Mouse (Mus musculus): ENCODE measurements around the gene Zfp958. TPM values are rescaled to one million over a fixed set of nuclear protein-coding genes. Genes with fewer than 3 reads are reported as not detected.
"Not testable (repeated sequence)": the region's sequence is repeated elsewhere in the genome, so short reads cannot be mapped to it uniquely, and the experiment has no call there.

Gene Zfp958
- polyA plus RNA-seq, 1 experiment from 2014 or later = 16.4 TPM

GRCm38 (mm10) chr8:4608896-4609295, 4.1 kb upstream of the Zfp958 start:
- no peaks in the 10 kb centered on the region for H3K27me3 ChIP-seq (ENCODE audit: insufficient read depth, low read length)
- H3K9ac ChIP-seq (ENCODE audit: low read depth, low read length) = no peak overlapping the region
- no peaks in the 10 kb centered on the region for H3K9me3 ChIP-seq (replicated peaks; ENCODE audit: low read length)
- DNase-seq (ENCODE audit: low spot score) = peak; percentile 48
- no peak for ATAC-seq (replicated peaks; ENCODE audit: low FRiP score, low read depth)
- WGBS = 74% methylated on average over 7 of the region's 7 CpGs
- H3K27ac ChIP-seq = no peak overlapping the region
- TF ChIP-seq CTCF (IDR thresholded peaks at IDR 0.05; ENCODE audit: low read depth) = no peak
- 0 out of 2 replicates have a peak, but pooled peaks cover 3% of the 10 kb centered on the region for H3K4me1 ChIP-seq (replicated peaks; ENCODE audit: insufficient read depth, low read length)
- no peaks in the 10 kb centered on the region for H3K36me3 ChIP-seq (ENCODE audit: insufficient read depth, low read length)
- no peak overlapping the region for H3K4me3 ChIP-seq (replicated peaks; ENCODE audit: low read depth, low read length)
- no peak overlapping the region for H3K4me2 ChIP-seq (ENCODE audit: low read length)

DNA sequence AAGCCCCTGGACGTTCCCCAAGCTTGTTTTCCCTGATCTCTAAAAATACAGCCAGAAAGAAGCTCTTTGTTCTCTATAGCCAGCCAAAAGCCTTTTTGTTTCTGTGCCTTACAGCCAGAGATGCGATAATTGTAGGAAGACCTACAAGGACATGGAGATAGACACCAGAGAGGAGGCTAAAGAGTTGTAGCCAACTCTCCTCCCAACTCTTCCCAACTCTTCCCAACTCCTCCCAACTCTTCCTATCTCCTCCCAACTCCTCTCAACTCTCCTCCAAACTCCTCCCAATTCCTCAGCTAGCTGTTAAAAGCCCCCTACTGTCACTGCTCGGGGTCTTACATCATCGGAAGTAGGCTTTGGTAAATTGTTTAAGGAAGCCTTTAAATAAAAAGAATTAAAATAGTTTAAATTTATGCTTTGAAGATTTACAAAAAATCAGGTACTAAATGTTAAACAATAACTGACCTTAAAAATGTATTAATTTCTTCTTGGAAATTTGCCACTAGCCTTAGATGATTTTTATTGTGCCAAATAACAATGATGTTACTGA, 1.3 kb upstream of the Zfp958 start:
- not testable (repeated sequence) for H3K9ac ChIP-seq (ENCODE audit: low read depth, low read length); H3K4me3 ChIP-seq (replicated peaks; ENCODE audit: low read depth, low read length); H3K36me3 ChIP-seq (ENCODE audit: insufficient read depth, low read length); H3K27me3 ChIP-seq (ENCODE audit: insufficient read depth, low read length); ATAC-seq (replicated peaks; ENCODE audit: low FRiP score, low read depth); H3K4me2 ChIP-seq (ENCODE audit: low read length); H3K4me1 ChIP-seq (replicated peaks; ENCODE audit: insufficient read depth, low read length); H3K9me3 ChIP-seq (replicated peaks; ENCODE audit: low read length); H3K27ac ChIP-seq
- WGBS = 69% methylated on average over 4 of the region's 4 CpGs
- peak; percentile 19 for DNase-seq (ENCODE audit: low spot score)

DNA sequence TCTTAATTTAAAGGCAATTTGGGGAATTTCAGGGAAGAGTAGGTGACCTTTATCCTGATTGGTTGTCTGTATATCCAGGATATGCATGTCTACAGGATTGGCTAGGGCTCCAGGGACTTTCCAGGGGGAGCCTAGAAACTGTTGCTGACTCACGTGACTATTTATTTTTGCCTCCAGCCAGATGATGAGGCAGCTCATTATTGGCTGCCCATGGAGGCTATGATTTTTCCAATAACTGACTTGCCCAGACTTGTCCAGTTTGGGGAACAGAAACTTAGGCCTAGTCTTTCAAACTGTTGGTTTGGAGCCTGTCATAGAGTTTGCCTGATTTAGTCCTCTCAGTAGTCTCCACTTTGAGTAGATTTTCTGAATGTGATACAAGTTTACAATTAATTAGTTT, 14.4 kb downstream of the Zfp958 start:
- no peak for ATAC-seq (replicated peaks; ENCODE audit: low FRiP score, low read depth)
- no peak overlapping the region for H3K4me3 ChIP-seq (replicated peaks; ENCODE audit: low read depth, low read length)
- 100% methylated on average over 1 of the region's 1 CpGs for WGBS
- H3K9me3 ChIP-seq (replicated peaks; ENCODE audit: low read length) = peaks cover 30% of the 10 kb centered on the region
- no peaks in the 10 kb centered on the region for H3K4me1 ChIP-seq (replicated peaks; ENCODE audit: insufficient read depth, low read length)
- no peak overlapping the region for H3K9ac ChIP-seq (ENCODE audit: low read depth, low read length)
- no peak overlapping the region for H3K27ac ChIP-seq
- H3K27me3 ChIP-seq (ENCODE audit: insufficient read depth, low read length) = no peaks in the 10 kb centered on the region
- TF ChIP-seq CTCF (IDR thresholded peaks at IDR 0.05; ENCODE audit: low read depth) = no peak
- DNase-seq (ENCODE audit: low spot score) = no peak
- H3K36me3 ChIP-seq (ENCODE audit: insufficient read depth, low read length) = peaks cover 37% of the 10 kb centered on the region
- H3K4me2 ChIP-seq (ENCODE audit: low read length) = no peak overlapping the region

DNA sequence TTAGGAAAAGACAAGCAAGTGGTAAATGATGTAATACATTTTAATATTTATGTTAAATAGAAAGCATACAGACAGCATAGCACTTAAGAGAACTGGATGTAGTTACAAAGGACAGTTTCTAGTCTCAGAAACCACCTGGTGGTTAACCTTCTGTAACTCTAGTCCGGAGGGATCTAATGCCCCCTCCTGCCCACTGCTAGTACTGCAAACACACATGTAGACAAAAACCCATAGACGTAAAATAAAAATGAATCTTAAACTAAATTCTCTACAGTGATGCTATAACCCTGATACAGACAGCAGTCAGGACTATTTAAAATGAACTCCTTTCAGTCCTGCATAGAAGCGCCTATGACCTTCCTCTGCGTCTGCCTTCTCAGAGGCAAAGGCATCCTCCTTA, 24.1 kb downstream of the Zfp958 start:
- DNase-seq (ENCODE audit: low spot score) (no peak), ATAC-seq (replicated peaks; ENCODE audit: low FRiP score, low read depth) (no peak)
- Histone ChIP-seq H3K9me3 (replicated peaks; ENCODE audit: low read length) (no peaks in the 10 kb centered on the region; the same call in 1 of the 2 replicates), H3K4me3 (replicated peaks; ENCODE audit: low read depth, low read length) (no peak overlapping the region), H3K36me3 (ENCODE audit: insufficient read depth, low read length) (no peaks in the 10 kb centered on the region), H3K4me2 (ENCODE audit: low read length) (no peak overlapping the region), H3K27me3 (ENCODE audit: insufficient read depth, low read length) (no peaks in the 10 kb centered on the region), H3K4me1 (replicated peaks; ENCODE audit: insufficient read depth, low read length) (no peaks in the 10 kb centered on the region), H3K27ac (no peak overlapping the region), H3K9ac (ENCODE audit: low read depth, low read length) (no peak overlapping the region)
- TF ChIP-seq CTCF (IDR thresholded peaks at IDR 0.05; ENCODE audit: low read depth) = 0 out of 2 replicates have a peak, but pooled peaks have one; percentile 2
- 88% methylated on average over 4 of the region's 4 CpGs for WGBS

GRCm38 (mm10) chr8:4642974-4643373, 30.0 kb downstream of the Zfp958 start:
- DNase-seq (ENCODE audit: low spot score); H3K36me3 ChIP-seq (ENCODE audit: insufficient read depth, low read length); H3K9me3 ChIP-seq (replicated peaks; ENCODE audit: low read length); H3K9ac ChIP-seq (ENCODE audit: low read depth, low read length); H3K4me1 ChIP-seq (replicated peaks; ENCODE audit: insufficient read depth, low read length); H3K27me3 ChIP-seq (ENCODE audit: insufficient read depth, low read length); H3K4me3 ChIP-seq (replicated peaks; ENCODE audit: low read depth, low read length); H3K27ac ChIP-seq; H3K4me2 ChIP-seq (ENCODE audit: low read length); ATAC-seq (replicated peaks; ENCODE audit: low FRiP score, low read depth): not testable (repeated sequence)
- WGBS = 78% methylated on average over 6 of the region's 6 CpGs

- WGBS = 87% methylated on average over 7 of the region's 7 CpGs
- no peak overlapping the region for H3K4me2 ChIP-seq (ENCODE audit: low read length)
- H3K36me3 ChIP-seq (ENCODE audit: insufficient read depth, low read length) = no peaks in the 10 kb centered on the region
- H3K27ac ChIP-seq = no peak overlapping the region
- H3K4me1 ChIP-seq (replicated peaks; ENCODE audit: insufficient read depth, low read length) = no peaks in the 10 kb centered on the region
- H3K9ac ChIP-seq (ENCODE audit: low read depth, low read length) = no peak overlapping the region
- H3K27me3 ChIP-seq (ENCODE audit: insufficient read depth, low read length) = no peaks in the 10 kb centered on the region
- ATAC-seq (replicated peaks; ENCODE audit: low FRiP score, low read depth) (no peak), DNase-seq (ENCODE audit: low spot score) (peak; percentile 64)
- TF ChIP-seq CTCF (IDR thresholded peaks at IDR 0.05; ENCODE audit: low read depth) = no peak
- H3K4me3 ChIP-seq (replicated peaks; ENCODE audit: low read depth, low read length) = no peak overlapping the region
- no peaks in the 10 kb centered on the region for H3K9me3 ChIP-seq (replicated peaks; ENCODE audit: low read length)
Measured at GRCm38 (mm10) chr8:4656536-4656935, 43.6 kb downstream of the Zfp958 start.
